In genomic region chr2:25157655-25158054, GRCm38 (mm10) we compare ENCODE assay signal across 8 mouse cellular contexts. TPM values are rescaled to one million over a fixed set of nuclear protein-coding genes. Genes with fewer than 3 reads are reported as not detected.
DNase-seq lines count a peak whose midpoint lies in the region; ATAC-seq and TF ChIP-seq lines count a peak whose summit lies in the region.

No protein-coding gene starts in this region.

- no peak overlapping the region for H3K4me3 ChIP-seq in limb, embryonic 14.5 days (replicated peaks; ENCODE audit: low read length)

- WGBS in limb, embryonic 14.5 days = 45% methylated on average over 2 of the region's 2 CpGs

- H3K4me1 ChIP-seq in limb, embryonic 14.5 days (ENCODE audit: control insufficient read depth, insufficient read depth, low read length) = no peaks in the 10 kb centered on the region

- no peaks in the 10 kb centered on the region for H3K27me3 ChIP-seq in limb, embryonic 14.5 days (ENCODE audit: control insufficient read depth, insufficient read depth, low read length)

- DNase-seq in cerebellum, postnatal 14 days = peak; percentile 52 to 74
- no peak for DNase-seq in cerebellum, adult 9-11 months
- peak; percentile 54 to 55 for DNase-seq in left cerebral cortex, postnatal 25 days (ENCODE audit: low spot score in 2 of 2)
- DNase-seq in left cerebral cortex, adult 8-10 months (ENCODE audit: low spot score in 2 of 2) = no peak
- peak; percentile 52 for DNase-seq in T-cell, adult 2 months (ENCODE audit: low spot score)
- DNase-seq in limb, embryonic 14.5 days (ENCODE audit: low spot score) = peak; percentile 42
- DNase-seq in thymus, postnatal 0 days (ENCODE audit: low spot score) = peak; percentile 71
- DNase-seq in urinary bladder, postnatal 10 days (ENCODE audit: low spot score) = no peak

- intact Hi-C loops in left cerebral cortex, postnatal 25 days (cut with DNase I) = loop anchor here (5.0 kb wide), 1 partner anchor 60 kb away; the partner anchor contains the start of gene Noxa1

- H3K9ac ChIP-seq in limb, embryonic 14.5 days (ENCODE audit: low read depth, low read length, severe bottlenecking) = no peak overlapping the region

- no peaks in the 10 kb centered on the region for H3K36me3 ChIP-seq in limb, embryonic 14.5 days (ENCODE audit: control insufficient read depth, insufficient read depth, low read length)

- no peak for TF ChIP-seq POLR2A in limb, embryonic 14.5 days (IDR thresholded peaks at IDR 0.05; ENCODE audit: borderline replicate concordance, extremely low read depth, insufficient read depth, insufficient read length)

- ATAC-seq in limb, embryonic 14.5 days (ENCODE audit: low FRiP score, low read depth) = no peak

- no peak overlapping the region for H3K27ac ChIP-seq in limb, embryonic 14.5 days (replicated peaks; ENCODE audit: low read depth, low read length)

- H3K9me3 ChIP-seq in limb, embryonic 14.5 days (ENCODE audit: control insufficient read depth, low read length) = no peaks in the 10 kb centered on the region

- H3K4me2 ChIP-seq in limb, embryonic 14.5 days (replicated peaks; ENCODE audit: low read depth, low read length, severe bottlenecking) = no peak overlapping the region

RNA-seq across cellular contexts. Expression of gene Nrarp, which starts 22.9 kb away (rescaled TPM):
- 10 to 100 TPM; 21.7 to 30.7 TPM for total RNA-seq in left cerebral cortex, postnatal 25 days (2021)
- total RNA-seq in left cerebral cortex, adult 8-10 months (2022) = 10 to 100 TPM; 20.5 to 27.9 (median 23.4) TPM
- 34.0 and 34.1 TPM in 2 replicates for polyA plus RNA-seq in limb, embryonic 14.5 days (2012; rRNA removed)
- polyA plus RNA-seq in limb, embryonic 14.5 days (2014; fragmentation: Nextera tagmentation; extraction: Ambion mirVana) = 27.7 and 28.2 TPM in 2 replicates
- 9.5 TPM in 2 replicates for polyA plus RNA-seq in thymus, postnatal 0 days (2015; fragmentation: Nextera tagmentation; extraction: Ambion mirVana)

RNA-seq across cellular contexts. Expression of gene Tor4a, which starts 39.0 kb away (rescaled TPM):
- total RNA-seq in left cerebral cortex, postnatal 25 days (2021) = 1 to 10 TPM; 1.9 to 2.3 TPM
- total RNA-seq in left cerebral cortex, adult 8-10 months (2022) = 1 to 10 TPM; 2.2 to 3.4 (median 2.5) TPM
- polyA plus RNA-seq in limb, embryonic 14.5 days (2012; rRNA removed) = 5.9 and 6.4 TPM in 2 replicates
- polyA plus RNA-seq in limb, embryonic 14.5 days (2014; fragmentation: Nextera tagmentation; extraction: Ambion mirVana) = 8.1 and 8.5 TPM in 2 replicates
- polyA plus RNA-seq in thymus, postnatal 0 days (2015; fragmentation: Nextera tagmentation; extraction: Ambion mirVana) = 23.5 and 25.6 TPM in 2 replicates

RNA-seq across cellular contexts. Expression of gene Nelfb, which starts 53.6 kb away (rescaled TPM):
- total RNA-seq in left cerebral cortex, postnatal 25 days (2021) = 10 to 100 TPM; 50.8 to 51.8 TPM
- 10 to 100 TPM; 58.4 to 64.2 (median 59.4) TPM for total RNA-seq in left cerebral cortex, adult 8-10 months (2022)
- 84.4 and 98.3 TPM in 2 replicates for polyA plus RNA-seq in limb, embryonic 14.5 days (2012; rRNA removed)
- polyA plus RNA-seq in limb, embryonic 14.5 days (2014; fragmentation: Nextera tagmentation; extraction: Ambion mirVana) = 88.4 and 106 TPM in 2 replicates
- 73.3 and 78.1 TPM in 2 replicates for polyA plus RNA-seq in thymus, postnatal 0 days (2015; fragmentation: Nextera tagmentation; extraction: Ambion mirVana)

RNA-seq across cellular contexts. Expression of gene Stpg3, which starts 56.8 kb away (rescaled TPM):
- total RNA-seq in left cerebral cortex, postnatal 25 days (2021) = under 1 TPM in 1 of 2 experiments, not detected in 1; 0.23 TPM
- total RNA-seq in left cerebral cortex, adult 8-10 months (2022) = under 1 TPM in 3 of 4 experiments, not detected in 1; 0.23 to 0.82 (median 0.30) TPM
- not detected in 2 replicates for polyA plus RNA-seq in limb, embryonic 14.5 days (2012; rRNA removed)
- polyA plus RNA-seq in limb, embryonic 14.5 days (2014; fragmentation: Nextera tagmentation; extraction: Ambion mirVana) = not detected in 2 replicates
- polyA plus RNA-seq in thymus, postnatal 0 days (2015; fragmentation: Nextera tagmentation; extraction: Ambion mirVana) = 0.14 TPM in 1 of 2 replicates, not detected in the other

Comparison
In these comparisons a context has a peak if more than half of its experiments do, and no peak if none do; other contexts are left out.
1. DNase-seq: peak in cerebellum, postnatal 14 days (2 of 2), left cerebral cortex, postnatal 25 days (2 of 2), T-cell, adult 2 months (single experiment), limb, embryonic 14.5 days (single experiment) and thymus, postnatal 0 days (single experiment); none in cerebellum, adult 9-11 months (single experiment), left cerebral cortex, adult 8-10 months (0 of 2) and urinary bladder, postnatal 10 days (single experiment).